Mouse (Mus musculus): ENCODE measurements around the gene Fbxo9. TPM values are rescaled to one million over a fixed set of nuclear protein-coding genes. Genes with fewer than 3 reads are reported as not detected.

Fbxo9 gene
- total and polyA plus RNA-seq, 2 experiments from 2014 or later = 60.4 to 67.5 TPM

GRCm38 (mm10) chr9:78111456-78111855 is 2.6 kb upstream of the Fbxo9 start:
- no peak for TF ChIP-seq EP300 (IDR thresholded peaks at IDR 0.05; ENCODE audit: low read depth)
- no peak for TF ChIP-seq CTCF (IDR thresholded peaks at IDR 0.05; ENCODE audit: low read depth)
- H3K4me3 ChIP-seq (ENCODE audit: low read depth, low read length) = no peak overlapping the region
- H3K9me3 ChIP-seq (replicated peaks; ENCODE audit: control insufficient read depth, low read length) = no peaks in the 10 kb centered on the region
- peaks cover 29% of the 10 kb centered on the region for H3K4me1 ChIP-seq (ENCODE audit: control insufficient read depth, insufficient read depth)
- no peak overlapping the region for H3K4me2 ChIP-seq (ENCODE audit: low read depth, low read length)
- H3K36me3 ChIP-seq (replicated peaks; ENCODE audit: control insufficient read depth, insufficient read depth, low read length) = 0 out of 2 replicates have a peak, but pooled peaks cover 3% of the 10 kb centered on the region
- no peak for DNase-seq (ENCODE audit: low spot score)
- H3K27ac ChIP-seq (ENCODE audit: low read depth) = no peak overlapping the region
- 68% methylated on average over 2 of the region's 2 CpGs for WGBS
- ATAC-seq (ENCODE audit: insufficient read depth, low read depth) = no peak
- H3K27me3 ChIP-seq (ENCODE audit: control insufficient read depth, insufficient read depth, low read length) = no peaks in the 10 kb centered on the region
- H3K9ac ChIP-seq (replicated peaks; ENCODE audit: low read depth, low read length) = no peak overlapping the region

GRCm38 (mm10) chr9:78109656-78110055 is 791 bp upstream of the Fbxo9 start:
- Histone ChIP-seq H3K4me3 (ENCODE audit: low read depth, low read length) (peak overlapping the region; percentile 96), H3K9me3 (replicated peaks; ENCODE audit: control insufficient read depth, low read length) (no peaks in the 10 kb centered on the region), H3K4me1 (ENCODE audit: control insufficient read depth, insufficient read depth) (peaks cover 18% of the 10 kb centered on the region; the same call in 1 of the 2 replicates), H3K27ac (ENCODE audit: low read depth) (no peak overlapping the region), H3K36me3 (replicated peaks; ENCODE audit: control insufficient read depth, insufficient read depth, low read length) (0 out of 2 replicates have a peak, but pooled peaks cover 10% of the 10 kb centered on the region), H3K4me2 (ENCODE audit: low read depth, low read length) (peak overlapping the region; percentile 84), H3K27me3 (ENCODE audit: control insufficient read depth, insufficient read depth, low read length) (no peaks in the 10 kb centered on the region), H3K9ac (replicated peaks; ENCODE audit: low read depth, low read length) (peak overlapping the region; percentile 45; the same call in 1 of the 2 replicates)
- WGBS = 39% methylated on average over 5 of the region's 5 CpGs
- TF ChIP-seq EP300 (IDR thresholded peaks at IDR 0.05; ENCODE audit: low read depth) (no peak), CTCF (IDR thresholded peaks at IDR 0.05; ENCODE audit: low read depth) (peak; percentile 17; the same call in 1 of the 2 replicates)
- ATAC-seq (ENCODE audit: insufficient read depth, low read depth) (no peak), DNase-seq (ENCODE audit: low spot score) (no peak)

- H3K27ac ChIP-seq (ENCODE audit: low read depth) = peak overlapping the region; percentile 99
- WGBS = under 1% methylated on average over 85 of the region's 88 CpGs
- ATAC-seq (ENCODE audit: insufficient read depth, low read depth) (peak; percentile 66), DNase-seq (ENCODE audit: low spot score) (peak; percentile 92)
- H3K4me3 ChIP-seq (ENCODE audit: low read depth, low read length) = peak overlapping the region; percentile 96
- no peak for TF ChIP-seq CTCF (IDR thresholded peaks at IDR 0.05; ENCODE audit: low read depth)
- TF ChIP-seq EP300 (IDR thresholded peaks at IDR 0.05; ENCODE audit: low read depth) = no peak
- no peaks in the 10 kb centered on the region for H3K9me3 ChIP-seq (replicated peaks; ENCODE audit: control insufficient read depth, low read length)
- H3K27me3 ChIP-seq (ENCODE audit: control insufficient read depth, insufficient read depth, low read length) = no peaks in the 10 kb centered on the region
- peaks cover 11% of the 10 kb centered on the region; the same call in 1 of the 2 replicates for H3K4me1 ChIP-seq (ENCODE audit: control insufficient read depth, insufficient read depth)
- H3K36me3 ChIP-seq (replicated peaks; ENCODE audit: control insufficient read depth, insufficient read depth, low read length) = peaks cover 25% of the 10 kb centered on the region
- peak overlapping the region; percentile 97 for H3K9ac ChIP-seq (replicated peaks; ENCODE audit: low read depth, low read length)
- peak overlapping the region; percentile 84 for H3K4me2 ChIP-seq (ENCODE audit: low read depth, low read length)
Observed at GRCm38 (mm10) chr9:78107912-78108795, 711 bp downstream of the Fbxo9 start.

- Histone ChIP-seq H3K36me3 (replicated peaks; ENCODE audit: control insufficient read depth, insufficient read depth, low read length) (peaks cover 28% of the 10 kb centered on the region), H3K27me3 (ENCODE audit: control insufficient read depth, insufficient read depth, low read length) (no peaks in the 10 kb centered on the region), H3K4me3 (ENCODE audit: low read depth, low read length) (peak overlapping the region; percentile 96), H3K4me2 (ENCODE audit: low read depth, low read length) (peak overlapping the region; percentile 84), H3K9me3 (replicated peaks; ENCODE audit: control insufficient read depth, low read length) (no peaks in the 10 kb centered on the region), H3K9ac (replicated peaks; ENCODE audit: low read depth, low read length) (peak overlapping the region; percentile 97), H3K4me1 (ENCODE audit: control insufficient read depth, insufficient read depth) (peaks cover 11% of the 10 kb centered on the region; the same call in 1 of the 2 replicates), H3K27ac (ENCODE audit: low read depth) (peak overlapping the region; percentile 99)
- no peak for TF ChIP-seq CTCF (IDR thresholded peaks at IDR 0.05; ENCODE audit: low read depth)
- no peak for TF ChIP-seq EP300 (IDR thresholded peaks at IDR 0.05; ENCODE audit: low read depth)
- no peak for DNase-seq (ENCODE audit: low spot score)
- 16% methylated on average over 6 of the region's 6 CpGs for WGBS
- ATAC-seq (ENCODE audit: insufficient read depth, low read depth) = no peak
Observed at GRCm38 (mm10) chr9:78107582-78107911, 1.3 kb downstream of the Fbxo9 start.

- H3K9ac ChIP-seq (replicated peaks; ENCODE audit: low read depth, low read length) = no peak overlapping the region
- 88% methylated on average over 4 of the region's 4 CpGs for WGBS
- peaks cover 11% of the 10 kb centered on the region; the same call in 1 of the 2 replicates for H3K4me1 ChIP-seq (ENCODE audit: control insufficient read depth, insufficient read depth)
- peak overlapping the region; percentile 84; the same call in 1 of the 2 replicates for H3K4me2 ChIP-seq (ENCODE audit: low read depth, low read length)
- ATAC-seq (ENCODE audit: insufficient read depth, low read depth) (no peak), DNase-seq (ENCODE audit: low spot score) (no peak)
- H3K27me3 ChIP-seq (ENCODE audit: control insufficient read depth, insufficient read depth, low read length) = no peaks in the 10 kb centered on the region
- TF ChIP-seq EP300 (IDR thresholded peaks at IDR 0.05; ENCODE audit: low read depth) (no peak), CTCF (IDR thresholded peaks at IDR 0.05; ENCODE audit: low read depth) (no peak)
- H3K9me3 ChIP-seq (replicated peaks; ENCODE audit: control insufficient read depth, low read length) = no peaks in the 10 kb centered on the region
- H3K4me3 ChIP-seq (ENCODE audit: low read depth, low read length) = peak overlapping the region; percentile 96; the same call in 1 of the 2 replicates
- no peak overlapping the region for H3K27ac ChIP-seq (ENCODE audit: low read depth)
- H3K36me3 ChIP-seq (replicated peaks; ENCODE audit: control insufficient read depth, insufficient read depth, low read length) = peaks cover 31% of the 10 kb centered on the region
Observed at GRCm38 (mm10) chr9:78106821-78107220, 2.0 kb downstream of the Fbxo9 start.

Data from heart, postnatal 0 days (tissue).